Mouse (Mus musculus): ENCODE results near the gene Col13a1.

The Col13a1 gene

GRCm38 (mm10) chr10:61829046-61829445 is 149.9 kb downstream of the Col13a1 start:
- no peak for DNase-seq (ENCODE audit: low spot score in 2 of 2)

GRCm38 (mm10) chr10:61827950-61828936 is 150.7 kb downstream of the Col13a1 start:
- no peak for DNase-seq (ENCODE audit: low spot score in 2 of 2)

DNA sequence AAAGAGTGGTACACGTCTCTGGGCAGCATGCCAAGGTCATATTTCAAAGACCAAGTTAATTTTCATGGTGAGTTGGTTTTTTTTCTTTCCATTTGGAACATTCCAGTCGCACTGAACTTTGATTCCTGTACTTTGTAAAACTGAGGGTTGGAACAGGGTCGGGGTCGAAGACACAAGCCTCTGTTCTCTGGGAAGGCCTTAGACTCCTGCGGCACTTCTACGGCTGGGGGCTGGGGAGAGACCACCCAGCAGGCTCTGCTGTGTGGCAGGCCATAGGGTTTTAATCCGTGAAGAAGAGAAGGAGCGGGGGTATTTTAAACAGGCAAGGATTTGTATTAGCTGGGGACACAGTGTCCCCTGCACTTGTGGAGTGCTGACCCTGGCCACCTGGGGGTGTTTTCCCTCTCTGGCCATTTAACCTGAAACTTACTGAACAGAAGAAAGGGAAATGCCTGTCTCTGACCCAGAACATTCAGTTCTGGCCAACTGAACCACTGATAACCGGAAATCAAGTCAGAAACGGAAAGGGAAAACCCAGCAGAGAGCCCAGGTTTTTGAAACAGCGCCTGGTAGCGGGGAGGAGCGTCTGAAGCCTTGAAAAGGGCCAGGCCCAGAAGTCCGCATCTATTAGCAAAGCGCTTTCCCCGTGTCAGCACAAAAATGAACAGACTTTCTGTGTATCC is 152.0 kb downstream of the Col13a1 start:
- no peak for DNase-seq (ENCODE audit: low spot score in 2 of 2)

GRCm38 (mm10) chr10:61825979-61826752 is 152.7 kb downstream of the Col13a1 start:
- no peak for DNase-seq (ENCODE audit: low spot score in 2 of 2)

GRCm38 (mm10) chr10:61825536-61825935 is 153.4 kb downstream of the Col13a1 start:
- no peak for DNase-seq (ENCODE audit: low spot score in 2 of 2)

GRCm38 (mm10) chr10:61823731-61824115 is 155.2 kb downstream of the Col13a1 start:
- DNase-seq (ENCODE audit: low spot score in 2 of 2): no peak

DNA sequence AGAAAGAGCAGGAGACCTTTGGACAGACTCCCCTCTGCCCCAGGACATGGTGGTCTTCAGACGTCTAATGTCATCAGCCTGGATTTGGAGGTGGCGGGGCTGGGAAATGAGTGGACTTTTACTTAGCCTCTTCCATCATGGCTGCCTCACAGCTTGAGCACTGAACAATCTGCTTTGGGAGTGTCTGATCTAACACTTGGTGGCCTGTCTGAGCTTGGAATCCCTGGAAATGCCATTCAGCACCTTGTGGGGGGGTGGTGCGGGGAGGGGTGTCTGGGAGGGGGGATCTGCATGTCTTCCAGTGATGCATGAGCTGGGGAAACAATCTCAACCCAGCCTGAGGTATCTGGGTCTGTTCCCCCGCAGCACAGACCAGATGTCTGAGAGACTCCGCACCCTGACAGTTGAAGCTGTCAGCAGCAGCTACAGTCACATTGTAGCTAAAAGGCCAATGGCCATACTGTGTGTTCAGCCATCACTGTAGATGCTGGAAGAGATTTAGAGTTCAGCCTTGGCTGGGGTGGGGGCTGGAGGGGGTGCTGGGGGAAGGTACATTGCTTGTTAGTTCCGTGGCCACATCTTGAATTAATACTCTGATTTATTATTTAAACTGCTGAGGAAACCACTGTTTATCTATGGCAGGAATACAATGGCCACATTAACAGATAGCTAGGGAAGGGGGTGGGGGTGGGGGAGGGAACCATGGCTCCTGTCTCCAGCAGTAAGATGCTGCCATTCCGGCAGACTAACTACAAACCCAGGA is 155.8 kb downstream of the Col13a1 start:
- DNase-seq (ENCODE audit: low spot score in 2 of 2): no peak

DNA sequence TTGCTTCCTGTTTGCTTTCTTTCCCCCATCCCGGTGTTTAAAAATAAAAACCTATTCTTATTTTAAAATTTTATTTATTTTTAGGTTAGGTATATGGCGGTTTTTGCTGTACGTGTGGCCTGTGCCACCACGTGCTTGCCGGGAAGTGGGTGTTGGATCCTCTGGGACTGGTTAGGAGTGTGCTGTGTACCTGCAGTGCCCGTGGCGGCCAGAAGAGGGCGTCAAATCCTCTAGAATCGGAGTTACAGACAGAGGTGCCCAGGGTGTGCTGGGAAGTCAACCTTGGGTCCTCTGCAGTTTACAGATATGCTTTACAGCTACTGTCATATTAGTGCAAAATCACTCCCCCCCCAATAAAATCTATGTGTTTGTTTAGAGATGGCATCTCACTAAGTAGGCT is 158.9 kb downstream of the Col13a1 start:
- DNase-seq (ENCODE audit: low spot score in 2 of 2): no peak

- DNase-seq (ENCODE audit: low spot score in 2 of 2): no peak
Observed at GRCm38 (mm10) chr10:61811987-61812386, 166.9 kb downstream of the Col13a1 start.

DNA sequence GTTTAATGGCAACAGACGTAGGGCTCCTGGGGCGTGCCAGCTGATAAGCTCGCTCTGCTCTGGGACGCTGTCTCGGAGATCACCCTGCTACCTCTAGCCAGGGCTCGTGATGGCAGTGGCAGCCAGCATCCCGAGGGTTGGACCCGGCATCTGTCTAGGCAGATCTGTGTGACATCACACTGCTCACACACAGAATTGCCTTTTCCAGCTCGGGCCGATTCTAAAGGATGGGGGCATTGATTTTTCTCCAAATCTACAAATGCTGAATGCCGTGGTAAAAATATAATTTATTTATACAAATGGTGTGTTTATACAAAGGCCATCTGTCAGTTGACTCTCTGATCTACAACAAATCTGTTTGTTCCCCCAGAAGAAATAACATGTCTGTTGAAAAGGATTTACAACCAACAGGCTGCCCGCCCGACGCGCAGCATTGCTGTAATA is 180.8 kb downstream of the Col13a1 start:
- no peak for DNase-seq (ENCODE audit: low spot score in 2 of 2)

DNA sequence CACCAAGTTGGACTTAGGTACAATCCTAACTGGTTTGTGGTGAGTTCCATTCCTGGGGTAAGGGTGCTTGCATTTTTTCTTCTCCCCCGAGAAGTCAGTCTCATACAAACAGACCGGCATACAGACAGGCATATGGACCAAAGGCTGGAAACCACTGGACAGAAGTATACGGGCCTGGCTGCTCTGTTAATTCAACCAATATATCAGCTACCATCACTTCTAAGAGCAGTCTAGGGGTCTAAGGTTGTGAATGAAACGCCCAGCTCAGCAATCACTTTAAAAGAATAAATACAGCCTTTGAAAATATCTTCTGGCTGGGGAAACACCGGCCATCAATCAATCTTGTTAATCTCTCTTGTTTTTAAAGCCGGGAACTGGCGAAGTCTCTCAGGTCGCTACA is 183.4 kb downstream of the Col13a1 start:
- DNase-seq (ENCODE audit: low spot score in 2 of 2): no peak

DNA sequence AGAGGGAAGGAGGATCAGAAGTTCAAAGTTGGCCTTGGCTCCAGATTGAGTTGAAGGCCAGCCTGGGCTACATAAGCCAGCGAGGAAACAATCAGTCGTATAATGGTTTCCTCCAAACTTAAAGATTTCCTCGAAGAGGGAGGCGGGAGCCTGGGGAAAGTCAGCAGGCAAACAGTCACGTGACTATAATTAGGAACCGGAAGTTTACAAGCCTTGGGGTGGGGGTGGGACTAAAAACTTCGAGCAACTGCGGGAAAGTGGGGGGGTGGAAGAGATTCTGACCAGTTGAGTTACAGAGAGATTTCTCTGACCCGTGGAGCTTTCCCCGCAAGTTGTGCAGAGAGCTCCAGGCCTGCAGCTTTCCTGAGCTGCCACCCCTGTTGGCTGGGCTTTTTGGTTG is 183.9 kb downstream of the Col13a1 start:
- DNase-seq (ENCODE audit: low spot score in 2 of 2): no peak

GRCm38 (mm10) chr10:61793015-61793414 is 185.9 kb downstream of the Col13a1 start:
- no peak for DNase-seq (ENCODE audit: low spot score in 2 of 2)

DNA sequence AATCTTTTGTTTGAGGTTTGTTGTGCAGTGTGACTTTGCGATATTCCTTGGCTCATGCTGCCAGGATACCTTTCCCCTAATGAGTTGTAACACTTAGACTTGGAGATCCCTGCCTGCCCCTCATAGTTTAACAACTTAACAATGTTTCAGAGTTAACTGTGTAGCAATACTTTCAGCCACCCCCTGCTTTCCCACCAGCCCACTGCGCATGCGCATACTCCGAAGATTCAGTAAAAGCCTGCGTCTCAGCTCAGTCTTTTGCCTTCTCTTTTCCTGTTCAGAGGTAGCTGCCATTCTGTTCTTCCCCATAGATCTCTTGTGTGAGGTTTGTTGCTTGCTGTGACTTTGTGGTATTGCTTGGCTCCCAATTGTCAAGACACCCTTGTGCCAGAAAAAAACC is 190.4 kb downstream of the Col13a1 start:
- DNase-seq (ENCODE audit: low spot score in 2 of 2): no peak

All from spleen, postnatal 36 days (tissue).